Mouse (Mus musculus) C2C12 (cell line): ENCODE measurements around the gene Egfr.

Experiments
- CEBPB ChIP-seq: IDR thresholded peaks from one replicate; pipeline ENCODE4 v1.6.1; 2011; ENCODE audit warnings: low read depth, mild to moderate bottlenecking, control low read depth, moderate library complexity
- CTCF ChIP-seq: IDR thresholded peaks from one replicate; pipeline ENCODE4 v1.5.1; 2011; ENCODE audit not compliant: control insufficient read depth, insufficient read depth, insufficient read length
- FOSL1 ChIP-seq: IDR thresholded peaks from one replicate; pipeline ENCODE4 v1.8.0; 2011; ENCODE audit warnings: mild to moderate bottlenecking, low read length; ENCODE audit not compliant: poor library complexity, insufficient read depth, severe bottlenecking
- MAX ChIP-seq: IDR thresholded peaks from one replicate; pipeline ENCODE4 v1.6.1; 2011; ENCODE audit warnings: mild to moderate bottlenecking, control low read depth
- MYOD1 ChIP-seq: IDR thresholded peaks from one replicate; pipeline ENCODE4 v1.6.1; 2011; ENCODE audit warnings: low read depth; ENCODE audit not compliant: control insufficient read depth, insufficient read length
- MYOG ChIP-seq: IDR thresholded peaks from one replicate; pipeline ENCODE4 v1.6.1; 2011; ENCODE audit not compliant: control insufficient read depth, insufficient read length; ENCODE audit errors: extremely low read depth
- USF1 ChIP-seq: IDR thresholded peaks from one replicate; pipeline ENCODE4 v1.6.1; 2011; ENCODE audit warnings: low read depth, mild to moderate bottlenecking, control low read depth, moderate library complexity

DNA sequence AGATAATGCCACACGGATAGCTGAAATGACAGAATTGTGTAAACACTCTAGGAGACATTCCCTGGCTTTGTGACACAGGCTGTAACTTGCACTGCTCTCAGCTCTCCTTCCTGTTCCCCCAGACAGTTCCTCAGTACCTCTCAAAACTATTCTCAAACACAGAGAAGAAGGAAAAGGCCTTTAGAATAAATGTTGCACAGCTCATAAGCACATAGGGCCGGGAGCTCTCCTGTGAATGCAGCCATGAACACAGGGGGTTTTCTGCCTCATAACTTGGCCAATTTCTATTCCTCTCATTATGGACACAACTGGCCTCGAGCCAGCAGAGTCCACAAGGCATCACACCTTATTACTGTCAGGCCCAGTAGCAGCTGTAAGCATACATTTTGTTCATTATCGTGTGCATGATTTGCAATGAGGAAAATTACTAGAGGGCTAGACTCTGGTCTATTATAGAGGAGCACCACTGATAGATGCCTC, 190.0 kb downstream of the Egfr start:
- TF ChIP-seq USF1, result no peak
- no peak for TF ChIP-seq CTCF
- no peak for TF ChIP-seq MAX
- TF ChIP-seq MYOG, result no peak
- no peak for TF ChIP-seq MYOD1
- TF ChIP-seq CEBPB, result no peak
- TF ChIP-seq FOSL1, result no peak
